Mouse (Mus musculus): Measurements from ENCODE around the gene Tmem132a.

Tmem132a gene

DNA sequence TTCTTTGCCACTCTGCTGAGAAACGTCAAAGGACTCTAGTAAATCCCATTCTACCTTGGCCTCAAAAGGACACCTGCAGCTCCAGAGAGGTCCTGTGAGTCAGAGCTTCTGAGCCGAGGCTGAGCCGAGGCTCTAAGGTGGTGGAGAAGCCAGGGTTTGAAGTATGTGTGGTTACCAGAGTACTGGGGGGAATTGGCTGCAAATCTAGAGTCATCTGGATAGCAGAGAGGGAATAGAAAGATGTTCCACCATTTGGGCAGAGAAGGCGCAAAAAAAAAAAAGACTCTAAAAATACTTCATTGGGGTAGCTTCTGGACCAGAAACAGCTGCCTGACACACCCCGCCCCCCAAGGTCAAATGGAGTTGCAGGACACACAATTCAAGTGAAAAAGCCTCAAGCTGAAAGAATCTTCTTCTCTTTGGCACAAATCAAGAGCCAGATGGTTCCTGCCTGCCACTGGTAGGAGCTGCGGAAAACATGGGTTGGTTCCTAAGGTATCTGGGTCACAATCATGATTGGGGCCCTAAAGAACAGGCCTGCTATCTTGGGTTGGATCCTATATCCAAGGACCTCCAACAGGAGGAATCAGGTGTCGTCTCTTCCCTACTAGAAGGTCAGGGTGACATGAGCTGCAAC, 8.6 kb upstream of the Tmem132a start:
- no peak for DNase-seq (ENCODE audit: low read depth in 2 of 2, low spot score in 2 of 2)

GRCm38 (mm10) chr19:10871328-10871961, 1.7 kb upstream of the Tmem132a start:
- DNase-seq (ENCODE audit: low read depth in 2 of 2, low spot score in 2 of 2): no peak

- DNase-seq (ENCODE audit: low read depth in 2 of 2, low spot score in 2 of 2): no peak
Measured at GRCm38 (mm10) chr19:10870676-10871075, 936 bp upstream of the Tmem132a start.

GRCm38 (mm10) chr19:10869241-10869885, 377 bp downstream of the Tmem132a start:
- DNase-seq (ENCODE audit: low read depth in 2 of 2, low spot score in 2 of 2): no peak

DNA sequence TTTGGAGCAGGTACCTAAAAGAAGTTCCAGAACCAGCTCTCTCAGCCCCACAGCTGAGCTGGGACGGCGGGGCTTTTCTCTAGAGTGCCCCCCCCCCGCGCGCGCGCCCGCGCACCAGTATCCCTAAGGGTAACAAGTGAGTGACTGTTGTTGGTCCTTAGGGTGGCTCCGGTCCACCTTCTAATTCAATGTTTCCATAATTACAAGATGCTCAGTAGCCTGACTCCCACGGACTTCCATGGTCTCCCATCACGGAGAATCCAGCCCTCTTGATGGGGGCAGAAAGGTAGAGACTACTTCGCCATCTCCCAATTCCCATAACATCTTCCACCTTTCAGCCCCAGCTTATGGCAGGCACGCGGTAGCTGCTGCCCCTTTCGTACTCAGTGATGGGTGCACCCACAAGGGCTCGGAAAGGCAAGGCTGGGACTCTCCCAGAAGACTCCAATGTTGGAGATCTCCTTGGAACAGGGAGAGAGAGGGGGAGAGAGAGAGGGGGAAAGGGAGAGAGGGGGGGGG, 1.1 kb downstream of the Tmem132a start:
- no peak for DNase-seq (ENCODE audit: low read depth in 2 of 2, low spot score in 2 of 2)

GRCm38 (mm10) chr19:10867946-10868622, 1.7 kb downstream of the Tmem132a start:
- no peak for DNase-seq (ENCODE audit: low read depth in 2 of 2, low spot score in 2 of 2)

GRCm38 (mm10) chr19:10866351-10866750, 3.4 kb downstream of the Tmem132a start:
- no peak for DNase-seq (ENCODE audit: low read depth in 2 of 2, low spot score in 2 of 2)

DNA sequence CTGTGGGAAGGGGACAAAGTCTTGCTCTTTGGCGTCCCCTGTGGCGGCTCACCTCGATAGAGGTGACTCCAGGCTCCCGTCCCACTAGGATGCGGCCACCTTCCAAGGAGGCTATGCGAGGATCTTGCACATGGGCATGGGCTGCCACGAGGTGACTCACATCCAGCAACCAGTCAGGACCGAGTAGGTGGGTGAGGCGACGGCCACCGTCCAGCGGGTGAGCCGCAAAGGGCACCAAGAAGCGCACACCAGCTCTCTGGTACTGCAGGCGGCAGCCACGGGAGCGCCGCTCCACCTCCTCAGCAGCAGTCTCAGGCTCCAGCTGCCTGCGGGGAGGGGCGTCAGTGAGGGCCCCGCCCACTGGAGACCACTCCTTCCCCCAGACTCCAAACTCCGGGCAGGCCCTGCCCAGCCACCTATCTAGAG, 9.7 kb downstream of the Tmem132a start:
- DNase-seq (ENCODE audit: low read depth in 2 of 2, low spot score in 2 of 2): no peak

- no peak for DNase-seq (ENCODE audit: low read depth in 2 of 2, low spot score in 2 of 2)
Measured at GRCm38 (mm10) chr19:10856520-10856919, 13.2 kb downstream of the Tmem132a start.

DNA sequence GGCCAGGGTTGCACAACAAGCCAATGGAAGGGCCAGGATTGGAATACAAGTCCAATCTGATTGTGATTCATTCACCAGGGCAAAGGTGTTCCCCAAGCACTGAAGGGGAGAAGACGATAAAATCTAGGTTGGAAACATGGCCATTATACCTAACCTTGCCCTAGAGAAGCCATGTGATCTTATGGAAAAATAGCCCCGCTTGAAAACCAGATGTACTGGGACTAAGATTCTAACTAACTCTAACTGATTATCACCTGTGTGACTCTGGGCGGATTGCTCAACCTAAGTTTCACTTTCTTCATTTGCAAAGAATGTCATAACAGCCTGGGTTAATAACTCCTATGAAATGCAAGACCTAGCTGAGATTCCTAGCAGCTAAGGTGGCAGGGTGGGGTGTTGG, 14.3 kb downstream of the Tmem132a start:
- no peak for DNase-seq (ENCODE audit: low read depth in 2 of 2, low spot score in 2 of 2)

DNA sequence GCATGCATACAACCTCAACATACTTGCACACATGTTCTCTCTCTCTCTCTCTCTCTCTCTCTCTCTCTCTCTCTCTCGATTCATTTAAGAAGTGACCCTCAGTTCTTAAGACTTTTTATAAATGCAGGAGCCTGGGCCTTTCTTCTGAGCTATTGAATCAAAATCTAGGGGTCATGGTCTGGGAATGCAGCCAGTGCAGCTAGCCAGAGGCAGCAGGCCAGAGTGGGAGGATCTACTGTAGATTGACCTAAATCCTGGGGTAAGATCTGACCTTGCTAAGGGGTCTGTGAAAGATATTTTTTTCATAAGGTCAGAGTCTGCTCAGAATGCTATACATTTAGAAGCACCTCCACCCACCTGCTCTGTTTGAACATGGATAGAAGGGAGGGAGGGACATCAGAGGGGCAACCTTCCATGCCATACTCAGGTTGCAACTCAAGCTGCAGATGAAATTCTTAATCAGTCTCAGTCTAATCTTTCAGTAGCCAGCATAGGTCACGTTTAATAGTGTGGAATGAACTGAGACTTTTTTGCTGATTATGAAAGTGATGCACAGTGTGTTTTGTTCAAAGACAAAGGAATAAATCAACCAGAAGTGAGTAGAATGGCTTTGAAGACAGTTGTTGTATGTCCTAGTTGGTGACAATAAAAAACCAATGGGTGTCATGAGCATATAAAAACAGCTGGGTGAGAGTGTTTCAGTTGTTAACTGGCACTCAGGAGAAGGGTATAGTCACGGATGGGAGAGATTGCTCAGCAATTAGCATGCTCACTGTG, 22.2 kb downstream of the Tmem132a start:
- DNase-seq (ENCODE audit: low read depth in 2 of 2, low spot score in 2 of 2): no peak

- no peak for DNase-seq (ENCODE audit: low read depth in 2 of 2, low spot score in 2 of 2)
Measured at GRCm38 (mm10) chr19:10846150-10846549, 23.6 kb downstream of the Tmem132a start.

- no peak for DNase-seq (ENCODE audit: low read depth in 2 of 2, low spot score in 2 of 2)
Measured at GRCm38 (mm10) chr19:10845454-10845853, 24.3 kb downstream of the Tmem132a start.

DNA sequence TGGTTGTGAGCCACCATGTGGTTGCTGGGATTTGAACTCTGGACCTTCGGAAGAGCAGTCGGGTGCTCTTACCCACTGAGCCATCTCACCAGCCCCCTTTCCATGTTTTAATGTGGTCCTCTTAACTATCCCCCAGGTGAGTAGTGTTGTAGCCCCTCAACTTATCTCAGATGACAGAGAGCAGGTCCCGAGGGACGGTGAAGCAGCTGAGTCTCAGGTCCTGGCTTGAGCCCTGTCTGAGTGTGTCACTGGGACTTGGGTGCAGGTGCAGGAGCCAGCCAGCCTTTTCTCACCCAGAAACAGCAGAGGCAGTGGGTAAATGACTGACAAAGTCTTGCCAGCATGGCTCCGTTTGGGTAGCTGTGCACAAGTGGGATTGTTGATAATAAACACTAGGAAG, 25.5 kb downstream of the Tmem132a start:
- no peak for DNase-seq (ENCODE audit: low read depth in 2 of 2, low spot score in 2 of 2)

DNA sequence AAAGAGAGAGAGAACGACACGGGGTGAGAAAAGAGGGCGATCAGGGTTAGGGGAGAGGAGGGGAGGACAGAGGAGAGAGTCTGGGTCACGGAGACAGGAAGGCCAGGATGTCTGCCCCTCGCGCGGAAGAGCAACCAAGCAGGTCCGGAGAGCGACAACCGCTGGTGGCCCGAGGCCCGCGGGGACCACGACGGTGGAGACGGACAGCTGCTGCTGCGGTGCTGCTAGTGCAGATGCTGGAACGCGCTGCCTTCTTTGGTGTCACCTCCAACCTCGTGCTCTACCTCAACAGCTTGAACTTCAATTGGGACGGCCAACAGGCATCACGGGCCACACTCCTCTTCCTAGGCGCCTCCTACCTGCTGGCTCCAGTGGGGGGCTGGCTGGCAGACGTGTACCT, 26.8 kb downstream of the Tmem132a start:
- no peak for DNase-seq (ENCODE audit: low read depth in 2 of 2, low spot score in 2 of 2)

GRCm38 (mm10) chr19:10841721-10842626, 27.8 kb downstream of the Tmem132a start:
- no peak for DNase-seq (ENCODE audit: low read depth in 2 of 2, low spot score in 2 of 2)

- DNase-seq (ENCODE audit: low read depth in 2 of 2, low spot score in 2 of 2): no peak
Measured at GRCm38 (mm10) chr19:10839010-10839892, 30.5 kb downstream of the Tmem132a start, which contains the start of gene Slc15a3. Slc15a3 (plus strand) TSS chr19:10839727.

- no peak for DNase-seq (ENCODE audit: low read depth in 2 of 2, low spot score in 2 of 2)
Measured at GRCm38 (mm10) chr19:10835671-10836070, 34.1 kb downstream of the Tmem132a start.

DNA sequence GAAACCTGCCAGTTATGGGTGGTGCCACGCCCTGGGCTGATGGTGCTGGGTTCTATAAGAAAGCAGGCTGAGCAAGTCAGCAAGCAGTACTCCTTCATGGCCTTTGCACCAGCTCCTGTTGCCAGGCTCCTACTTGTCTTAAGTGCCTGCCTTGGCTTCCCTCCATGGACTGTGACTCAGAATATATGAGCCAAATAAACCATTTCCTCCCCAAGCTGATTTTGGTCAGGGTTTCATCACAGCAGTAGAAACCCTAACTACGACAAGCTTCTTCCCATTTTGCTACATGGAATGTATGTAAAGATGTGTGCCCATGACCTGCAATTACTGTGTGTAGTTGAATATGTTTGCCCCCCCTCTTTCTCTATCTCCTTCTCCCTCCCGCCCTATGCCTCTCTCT, 36.1 kb downstream of the Tmem132a start:
- no peak for DNase-seq (ENCODE audit: low read depth in 2 of 2, low spot score in 2 of 2)
